Mouse (Mus musculus): ENCODE results near the gene Dnah14.
A peak's percentile ranks its signal among the peaks of the same experiment; 100 is the strongest.

DNA sequence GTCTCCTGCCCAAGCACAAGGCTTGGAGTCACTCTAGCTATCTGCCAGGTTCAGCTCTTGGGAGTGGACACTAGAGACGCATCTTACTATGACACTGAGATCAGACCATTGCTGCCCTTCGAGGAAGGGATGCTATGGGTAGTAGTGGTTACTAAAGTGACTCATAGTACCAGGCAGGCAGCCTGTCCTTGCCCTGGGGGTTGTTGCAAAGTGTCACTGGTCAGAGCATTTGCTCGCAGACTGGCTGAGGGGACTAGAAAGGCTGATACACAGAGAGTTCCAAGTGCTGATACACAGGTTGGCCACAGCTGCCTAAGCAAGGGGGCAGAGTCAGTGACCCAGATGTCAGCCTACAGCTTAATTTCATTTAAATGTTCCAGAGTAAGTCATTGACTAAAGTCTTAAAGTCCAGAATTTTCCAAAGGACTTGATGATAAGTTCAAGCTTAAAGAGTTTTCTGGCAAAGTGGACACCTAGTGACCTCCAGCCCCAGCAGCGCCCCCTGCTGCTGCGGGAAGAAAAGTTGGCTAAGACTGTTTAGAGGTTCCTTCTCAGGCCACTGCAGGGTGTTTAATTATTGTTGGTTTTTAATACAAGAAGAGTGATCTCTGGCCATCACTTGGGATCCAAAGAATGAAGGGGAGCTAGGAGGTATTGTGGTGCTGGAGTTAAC lies 32.5 kb upstream of the Dnah14 start:
- TF ChIP-seq CTCF (conservative IDR thresholded peaks at IDR 0.05; ENCODE audit: low read length) (peak; percentile 21; the same call in 1 of the 2 replicates), POU5F1 (IDR thresholded peaks at IDR 0.05; ENCODE audit: borderline replicate concordance, low read length) (no peak), NANOG (IDR thresholded peaks at IDR 0.05; ENCODE audit: borderline replicate concordance, low read length) (no peak)

Data from E14TG2a.4 (cell line).